In genomic region chr6:116649811-116650210, GRCm38 (mm10) we compare ENCODE assay signal across 13 mouse cellular contexts. TPM values are rescaled to one million over a fixed set of nuclear protein-coding genes. Genes with fewer than 3 reads are reported as not detected.
DNase-seq lines count a peak whose midpoint lies in the region; ATAC-seq and TF ChIP-seq lines count a peak whose summit lies in the region.
"Had no signal": no experiment of that assay in that cellular context is flagged by ENCODE, and none has a peak within 500 bp of the region (broad histone marks: within the 10 kb centered on the region; RNA-seq: fewer than 3 reads in every experiment).

No protein-coding gene starts in this region.

- ATAC-seq in heart, postnatal 0 days (ENCODE audit: insufficient read depth, low read depth): no peak

- no peak overlapping the region for H3ac ChIP-seq in myocyte (ENCODE audit: control insufficient read depth, insufficient read length)

- 76% methylated on average over 7 of the region's 7 CpGs for WGBS in heart, embryonic 10.5 days
- 68% methylated on average over 7 of the region's 7 CpGs for WGBS in heart, postnatal 0 days

- no peak for DNase-seq in heart, embryonic 10.5 days (ENCODE audit: low spot score)
- no peak for DNase-seq in heart, adult 9 months (ENCODE audit: low spot score in 2 of 2)
- DNase-seq in lung, adult 18-20 months: peak; percentile 57 to 74
- no peak for DNase-seq in lung, postnatal 36 days
- DNase-seq in heart, postnatal 0 days (ENCODE audit: low spot score): no peak
- DNase-seq in testis, postnatal 10 days (ENCODE audit: low spot score): no peak
- DNase-seq in B cell, adult 2 months: no peak
- DNase-seq: layer of hippocampus, postnatal 36 days; midbrain, embryonic 14.5 days; right cerebral cortex, postnatal 4 days had no signal

- no peak for TF ChIP-seq CTCF in heart, postnatal 0 days (IDR thresholded peaks at IDR 0.05; ENCODE audit: low read depth)

- no peaks in the 10 kb centered on the region for H3K9me3 ChIP-seq in heart, embryonic 10.5 days
- H3K9me3 ChIP-seq in heart, postnatal 0 days (replicated peaks; ENCODE audit: control insufficient read depth, low read length): no peaks in the 10 kb centered on the region
- H3K9me3 ChIP-seq: limb, embryonic 13.5 days had no signal

- H3K4me3 ChIP-seq in heart, embryonic 10.5 days: no peak overlapping the region
- H3K4me3 ChIP-seq in heart, postnatal 0 days (ENCODE audit: low read depth, low read length): no peak overlapping the region
- H3K4me3 ChIP-seq in myocyte: no peak overlapping the region
- H3K4me3 ChIP-seq: limb, embryonic 13.5 days had no signal

- peak overlapping the region; percentile 79; the same call in 1 of the 2 replicates for H3K9ac ChIP-seq in heart, postnatal 0 days (replicated peaks; ENCODE audit: low read depth, low read length)

- no peak overlapping the region; the same call in 1 of the 2 replicates for H3K4me2 ChIP-seq in heart, postnatal 0 days (ENCODE audit: low read depth, low read length)
- H3K4me2 ChIP-seq in myocyte (ENCODE audit: low read depth): peak overlapping the region; percentile 79

- no peaks in the 10 kb centered on the region for H3K79me2 ChIP-seq in myocyte (ENCODE audit: control insufficient read depth, insufficient read depth)

- H3K4me1 ChIP-seq in heart, embryonic 10.5 days: peaks cover 38% of the 10 kb centered on the region
- H3K4me1 ChIP-seq in heart, postnatal 0 days (ENCODE audit: control insufficient read depth, insufficient read depth): peaks cover 33% of the 10 kb centered on the region

- TF ChIP-seq EP300 in heart, postnatal 0 days (IDR thresholded peaks at IDR 0.05; ENCODE audit: low read depth): no peak

- no peaks in the 10 kb centered on the region for H3K27me3 ChIP-seq in heart, embryonic 10.5 days (ENCODE audit: insufficient read depth, poor library complexity, severe bottlenecking)
- no peaks in the 10 kb centered on the region for H3K27me3 ChIP-seq in heart, postnatal 0 days (ENCODE audit: control insufficient read depth, insufficient read depth, low read length)
- no peaks in the 10 kb centered on the region for H3K27me3 ChIP-seq in myocyte (ENCODE audit: control insufficient read depth, insufficient read depth, insufficient read length)

- H3K27ac ChIP-seq in heart, embryonic 10.5 days: peak overlapping the region; percentile 83
- H3K27ac ChIP-seq in heart, postnatal 0 days (ENCODE audit: low read depth): peak overlapping the region; percentile 94
- H3K27ac ChIP-seq: limb, embryonic 13.5 days had no signal

- H3K36me3 ChIP-seq in heart, embryonic 10.5 days: no peaks in the 10 kb centered on the region
- H3K36me3 ChIP-seq in heart, postnatal 0 days (replicated peaks; ENCODE audit: control insufficient read depth, insufficient read depth, low read length): peaks cover 13% of the 10 kb centered on the region; the same call in 1 of the 2 replicates
- H3K36me3 ChIP-seq in myocyte (ENCODE audit: control insufficient read depth, insufficient read depth): no peaks in the 10 kb centered on the region
- H3K36me3 ChIP-seq: G1E; limb, embryonic 13.5 days had no signal

- no peak for TF ChIP-seq POLR2A in myocyte (IDR thresholded peaks at IDR 0.05; ENCODE audit: insufficient read length, low read depth)

TF ChIP-seq in myocyte, 11 proteins besides CTCF, POLR2A, EP300 and RAD21:
- TF ChIP-seq TCF3 (IDR thresholded peaks at IDR 0.05; ENCODE audit: insufficient read length, low read depth) (no peak), SRF (IDR thresholded peaks at IDR 0.05; ENCODE audit: control insufficient read depth, insufficient read length, low read depth) (no peak), POLR2AphosphoS2 (IDR thresholded peaks at IDR 0.05; ENCODE audit: insufficient read length, low read depth) (no peak), MAX (IDR thresholded peaks at IDR 0.05; ENCODE audit: low read depth) (no peak), E2F4 (IDR thresholded peaks at IDR 0.05; ENCODE audit: insufficient read depth) (no peak), USF1 (IDR thresholded peaks at IDR 0.05; ENCODE audit: low read depth) (no peak), MYOD1 (IDR thresholded peaks at IDR 0.05; ENCODE audit: control insufficient read depth in 1 of 3, insufficient read length in 2 of 3, low read depth in 2 of 3) (no peak), TCF12 (IDR thresholded peaks at IDR 0.05; ENCODE audit: insufficient read depth, poor library complexity, severe bottlenecking) (no peak), CEBPB (IDR thresholded peaks at IDR 0.05; ENCODE audit: insufficient read depth, poor library complexity, severe bottlenecking) (no peak), REST (IDR thresholded peaks at IDR 0.05; ENCODE audit: insufficient read depth, insufficient read length) (no peak), MYOG (IDR thresholded peaks at IDR 0.05; ENCODE audit: control insufficient read depth in 1 of 3, insufficient read depth in 1 of 3, insufficient read length in 2 of 3, low read depth in 2 of 3) (no peak)

RNA-seq across cellular contexts. Expression of gene Depp1, which starts 0.6 kb away (rescaled TPM):
- polyA plus RNA-seq in heart, embryonic 10.5 days (2016; fragmentation: Nextera tagmentation; extraction: Ambion mirVana): 5.5 and 6.0 TPM in 2 replicates
- 169 and 347 TPM in 2 replicates for total RNA-seq in heart, postnatal 0 days (2014; rRNA removed; ENCODE audit: low replicate concordance)
- 41.3 and 49.6 TPM in 2 replicates for polyA plus RNA-seq in heart, postnatal 0 days (2015; fragmentation: Nextera tagmentation; extraction: Ambion mirVana)
- 12.0 TPM for polyA plus RNA-seq in myocyte (2012; fragmentation: generic; extraction: Trizol)
- total RNA-seq: G1E had no signal
- polyA plus RNA-seq: G1E had no signal

RNA-seq across cellular contexts. Expression of gene Zfp422, which starts 21.0 kb away (rescaled TPM):
- polyA plus RNA-seq in heart, embryonic 10.5 days (2016; fragmentation: Nextera tagmentation; extraction: Ambion mirVana): 96.7 and 139 TPM in 2 replicates
- 29.1 and 33.0 TPM in 2 replicates for total RNA-seq in heart, postnatal 0 days (2014; rRNA removed; ENCODE audit: low replicate concordance)
- 49.8 and 50.7 TPM in 2 replicates for polyA plus RNA-seq in heart, postnatal 0 days (2015; fragmentation: Nextera tagmentation; extraction: Ambion mirVana)
- polyA plus RNA-seq in myocyte (2012; fragmentation: generic; extraction: Trizol): 5.2 TPM
- polyA plus RNA-seq: G1E had no signal

RNA-seq across cellular contexts. Expression of gene Rassf4, which starts 23.9 kb away (rescaled TPM):
- polyA plus RNA-seq in heart, embryonic 10.5 days (2016; fragmentation: Nextera tagmentation; extraction: Ambion mirVana): 5.5 and 7.2 TPM in 2 replicates
- 1.6 and 2.6 TPM in 2 replicates for total RNA-seq in heart, postnatal 0 days (2014; rRNA removed; ENCODE audit: low replicate concordance)
- 5.9 and 6.0 TPM in 2 replicates for polyA plus RNA-seq in heart, postnatal 0 days (2015; fragmentation: Nextera tagmentation; extraction: Ambion mirVana)
- 0.86 TPM for polyA plus RNA-seq in myocyte (2012; fragmentation: generic; extraction: Trizol)
- polyA plus RNA-seq: G1E had no signal

Comparison
In these comparisons a context has a peak if more than half of its experiments do, and no peak if none do; other contexts are left out.
1. DNase-seq: peak in lung, adult 18-20 months (2 of 2); none in heart, embryonic 10.5 days (single experiment), heart, adult 9 months (0 of 2), lung, postnatal 36 days (single experiment), heart, postnatal 0 days (single experiment), testis, postnatal 10 days (single experiment) and B cell, adult 2 months (0 of 2).